Mouse (Mus musculus) adrenal gland, adult 18-20 months (tissue): Measurements from ENCODE around the gene Pthlh. TPM values are rescaled to one million over a fixed set of nuclear protein-coding genes. Genes with fewer than 3 reads are reported as not detected.

Experiments used
- total RNA-seq, 2 experiments: library from RNA; stranded (reverse); gene quantifications; 1 replicate in 1 of 2; 2 replicates in 1 of 2; pipeline ENCODE4 v1.2.3; 2021

The Pthlh gene
- total RNA-seq, 2 experiments from 2014 or later = 0.23 to 1.3 TPM

Other genes starting within 250 kb of the Pthlh start
- gene Rep15, start 231.6 kb downstream of the Pthlh start, total RNA-seq = under 1 TPM; 0.66 to 0.99 TPM
- 100 to 1,000 TPM in 1 of 2 experiments, 10 to 100 TPM in 1; 80.3 to 102 TPM for gene Mrps35, start 221.4 kb downstream of the Pthlh start, total RNA-seq
- gene Mansc4, start 177.2 kb downstream of the Pthlh start, total RNA-seq = under 1 TPM in 1 of 2 experiments, not detected in 1; 0.27 TPM
- gene Klhl42, start 172.8 kb downstream of the Pthlh start, total RNA-seq = 10 to 100 TPM; 16.5 to 25.6 TPM
- 10 to 100 TPM; 44.6 to 57.9 TPM for gene Ccdc91, start 211.6 kb upstream of the Pthlh start, total RNA-seq